Mouse (Mus musculus): ENCODE measurements around the gene 4930442H23Rik. TPM values are rescaled to one million over a fixed set of nuclear protein-coding genes. Genes with fewer than 3 reads are reported as not detected.
A peak's percentile ranks its signal among the peaks of the same experiment; 100 is the strongest.

Gene 4930442H23Rik
- total and polyA plus RNA-seq, 3 experiments, result not detected

GRCm38 (mm10) chr10:81144667-81145066 lies 39.0 kb downstream of the 4930442H23Rik start:
- H3K27me3 ChIP-seq (ENCODE audit: control insufficient read depth, insufficient read depth, low read length), result no peaks in the 10 kb centered on the region
- peaks cover 31% of the 10 kb centered on the region for H3K79me2 ChIP-seq (replicated peaks; ENCODE audit: control insufficient read depth, insufficient read depth, low read length)
- no peak overlapping the region for H3K4me3 ChIP-seq
- 38% methylated on average over 27 of the region's 27 CpGs for WGBS
- intact Hi-C loops (cut with DNase I), result no loop called here
- H3K4me1 ChIP-seq (ENCODE audit: control insufficient read depth, insufficient read depth, low read length), result peaks cover 22% of the 10 kb centered on the region
- H3K9ac ChIP-seq (ENCODE audit: low read depth, low read length), result no peak overlapping the region
- TF ChIP-seq EP300 (IDR thresholded peaks at IDR 0.05; ENCODE audit: insufficient read depth, low read depth, low read length) (no peak), POLR2A (IDR thresholded peaks at IDR 0.05; ENCODE audit: insufficient read depth, low read depth, low read length) (no peak), CTCF (IDR thresholded peaks at IDR 0.05) (no peak)
- peak overlapping the region; percentile 36; the same call in 1 of the 2 replicates for H3K27ac ChIP-seq
- H3K36me3 ChIP-seq (ENCODE audit: control insufficient read depth, insufficient read depth, low read length), result no peaks in the 10 kb centered on the region; the same call in 1 of the 2 replicates
- peak; percentile 77 for DNase-seq

- DNase-seq, result peak in 1 of 2 experiments; percentile 26
- Histone ChIP-seq H3K79me2 (replicated peaks; ENCODE audit: control insufficient read depth, insufficient read depth, low read length) (peaks cover 31% of the 10 kb centered on the region), H3K36me3 (ENCODE audit: control insufficient read depth, insufficient read depth, low read length) (no peaks in the 10 kb centered on the region; the same call in 1 of the 2 replicates), H3K9ac (ENCODE audit: low read depth, low read length) (no peak overlapping the region), H3K27me3 (ENCODE audit: control insufficient read depth, insufficient read depth, low read length) (no peaks in the 10 kb centered on the region), H3K4me3 (no peak overlapping the region), H3K4me1 (ENCODE audit: control insufficient read depth, insufficient read depth, low read length) (peaks cover 26% of the 10 kb centered on the region), H3K27ac (no peak overlapping the region)
- intact Hi-C loops (cut with DNase I), result no loop called here
- TF ChIP-seq POLR2A (IDR thresholded peaks at IDR 0.05; ENCODE audit: insufficient read depth, low read depth, low read length) (no peak), CTCF (IDR thresholded peaks at IDR 0.05) (no peak), EP300 (IDR thresholded peaks at IDR 0.05; ENCODE audit: insufficient read depth, low read depth, low read length) (no peak)
- WGBS, result 87% methylated on average over 52 of the region's 52 CpGs
These were observed 39.7 kb downstream of the 4930442H23Rik start for GRCm38 (mm10) chr10:81143845-81144437.

- Histone ChIP-seq H3K36me3 (ENCODE audit: control insufficient read depth, insufficient read depth, low read length) (no peaks in the 10 kb centered on the region; the same call in 1 of the 2 replicates), H3K27ac (peak overlapping the region; percentile 65; the same call in 1 of the 2 replicates), H3K27me3 (ENCODE audit: control insufficient read depth, insufficient read depth, low read length) (no peaks in the 10 kb centered on the region), H3K4me1 (ENCODE audit: control insufficient read depth, insufficient read depth, low read length) (peaks cover 28% of the 10 kb centered on the region), H3K9ac (ENCODE audit: low read depth, low read length) (no peak overlapping the region), H3K79me2 (replicated peaks; ENCODE audit: control insufficient read depth, insufficient read depth, low read length) (peaks cover 36% of the 10 kb centered on the region), H3K4me3 (no peak overlapping the region)
- DNase-seq, result peak in 1 of 2 experiments; percentile 46
- intact Hi-C loops (cut with DNase I), result no loop called here
- TF ChIP-seq POLR2A (IDR thresholded peaks at IDR 0.05; ENCODE audit: insufficient read depth, low read depth, low read length), result no peak
- TF ChIP-seq CTCF (IDR thresholded peaks at IDR 0.05), result peak; percentile 20; the same call in 1 of the 2 replicates
- no peak for TF ChIP-seq EP300 (IDR thresholded peaks at IDR 0.05; ENCODE audit: insufficient read depth, low read depth, low read length)
- 62% methylated on average over 7 of the region's 7 CpGs for WGBS
These were observed 40.5 kb downstream of the 4930442H23Rik start for GRCm38 (mm10) chr10:81143157-81143633.

GRCm38 (mm10) chr10:81142551-81142981 lies 41.1 kb downstream of the 4930442H23Rik start:
- Histone ChIP-seq H3K79me2 (replicated peaks; ENCODE audit: control insufficient read depth, insufficient read depth, low read length) (peaks cover 37% of the 10 kb centered on the region), H3K4me3 (no peak overlapping the region), H3K27me3 (ENCODE audit: control insufficient read depth, insufficient read depth, low read length) (no peaks in the 10 kb centered on the region), H3K27ac (peak overlapping the region; percentile 65), H3K4me1 (ENCODE audit: control insufficient read depth, insufficient read depth, low read length) (peaks cover 28% of the 10 kb centered on the region), H3K36me3 (ENCODE audit: control insufficient read depth, insufficient read depth, low read length) (no peaks in the 10 kb centered on the region; the same call in 1 of the 2 replicates), H3K9ac (ENCODE audit: low read depth, low read length) (no peak overlapping the region)
- intact Hi-C loops (cut with DNase I), result no loop called here
- WGBS, result 50% methylated on average over 5 of the region's 5 CpGs
- no peak for DNase-seq
- TF ChIP-seq CTCF (IDR thresholded peaks at IDR 0.05) (no peak), POLR2A (IDR thresholded peaks at IDR 0.05; ENCODE audit: insufficient read depth, low read depth, low read length) (no peak), EP300 (IDR thresholded peaks at IDR 0.05; ENCODE audit: insufficient read depth, low read depth, low read length) (no peak)

- Histone ChIP-seq H3K4me3 (peak overlapping the region; percentile 45; the same call in 1 of the 2 replicates), H3K27me3 (ENCODE audit: control insufficient read depth, insufficient read depth, low read length) (no peaks in the 10 kb centered on the region), H3K9ac (ENCODE audit: low read depth, low read length) (0 out of 2 replicates have a peak overlapping the region, but pooled peaks have one; percentile 2), H3K4me1 (ENCODE audit: control insufficient read depth, insufficient read depth, low read length) (peaks cover 28% of the 10 kb centered on the region), H3K36me3 (ENCODE audit: control insufficient read depth, insufficient read depth, low read length) (no peaks in the 10 kb centered on the region; the same call in 1 of the 2 replicates), H3K79me2 (replicated peaks; ENCODE audit: control insufficient read depth, insufficient read depth, low read length) (peaks cover 35% of the 10 kb centered on the region), H3K27ac (peak overlapping the region; percentile 83)
- intact Hi-C loops (cut with DNase I), result no loop called here
- no peak for DNase-seq
- TF ChIP-seq POLR2A (IDR thresholded peaks at IDR 0.05; ENCODE audit: insufficient read depth, low read depth, low read length), result no peak
- no peak for TF ChIP-seq CTCF (IDR thresholded peaks at IDR 0.05)
- TF ChIP-seq EP300 (IDR thresholded peaks at IDR 0.05; ENCODE audit: insufficient read depth, low read depth, low read length), result no peak
- WGBS, result 66% methylated on average over 7 of the region's 7 CpGs
These were observed 42.0 kb downstream of the 4930442H23Rik start for GRCm38 (mm10) chr10:81141455-81142210.
